Mouse (Mus musculus): ENCODE data around the gene Aak1. TPM values are rescaled to one million over a fixed set of nuclear protein-coding genes. Genes with fewer than 3 reads are reported as not detected.

The Aak1 gene
- polyA plus RNA-seq (2012; fragmentation: generic; extraction: Trizol), result 11.5 TPM

DNA sequence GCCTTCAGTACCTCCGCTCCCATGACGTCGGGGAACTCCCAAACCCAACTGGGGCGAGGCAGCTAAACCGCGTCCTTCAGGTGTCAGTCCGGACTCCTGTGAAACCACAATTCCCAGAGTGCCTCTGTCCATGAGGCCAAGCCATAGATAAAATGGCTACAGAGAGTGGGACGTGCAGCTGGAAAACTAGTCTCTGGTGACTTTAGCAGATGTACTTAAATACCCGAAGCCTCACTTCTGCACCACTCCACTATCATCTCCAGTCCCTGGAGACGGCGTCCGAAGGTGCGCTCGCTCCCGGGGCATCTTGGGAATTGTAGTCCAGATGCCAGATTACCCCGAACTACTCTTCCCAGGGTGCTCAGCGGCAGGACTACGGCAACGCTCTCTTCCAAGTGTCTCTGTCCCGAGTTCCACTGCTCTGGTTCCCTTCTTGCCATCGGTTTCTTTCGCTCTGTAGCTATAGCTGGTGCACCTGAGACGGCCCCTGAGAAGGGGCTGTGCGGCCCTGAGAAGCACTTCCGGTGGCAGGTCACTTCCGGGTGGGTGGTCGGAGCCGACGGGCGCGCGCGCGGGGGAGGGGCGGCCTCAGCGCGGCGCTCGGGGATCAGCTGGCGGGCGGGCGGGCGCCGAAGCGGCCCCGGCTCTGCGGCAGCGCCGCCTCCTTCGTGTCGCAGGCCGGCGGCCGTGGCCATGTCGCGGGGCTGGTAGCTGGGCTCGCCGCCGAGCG lies at the start of gene Aak1:
Aak1 (plus strand) TSS at position 603 of the 730 bp plus-strand sequence.
- no peaks in the 10 kb centered on the region for H3K27me3 ChIP-seq (ENCODE audit: control insufficient read depth, insufficient read depth, insufficient read length)
- H3ac ChIP-seq (ENCODE audit: control insufficient read depth, insufficient read length), result peak within 1 kb of the TSS; percentile 41
- no peak for TF ChIP-seq MAX (IDR thresholded peaks at IDR 0.05; ENCODE audit: low read depth)
- TF ChIP-seq POLR2AphosphoS2 (IDR thresholded peaks at IDR 0.05; ENCODE audit: insufficient read length, low read depth), result no peak
- no peak for TF ChIP-seq TCF3 (IDR thresholded peaks at IDR 0.05; ENCODE audit: insufficient read length, low read depth)
- TF ChIP-seq TCF12 (IDR thresholded peaks at IDR 0.05; ENCODE audit: insufficient read depth, poor library complexity, severe bottlenecking), result no peak
- TF ChIP-seq E2F4 (IDR thresholded peaks at IDR 0.05; ENCODE audit: insufficient read depth), result no peak
- TF ChIP-seq MYOD1 (IDR thresholded peaks at IDR 0.05; ENCODE audit: control insufficient read depth in 1 of 3, insufficient read length in 2 of 3, low read depth in 2 of 3), result peak in 1 of 3 experiments; percentile 5
- TF ChIP-seq SRF (IDR thresholded peaks at IDR 0.05; ENCODE audit: control insufficient read depth, insufficient read length, low read depth), result no peak
- TF ChIP-seq CEBPB (IDR thresholded peaks at IDR 0.05; ENCODE audit: insufficient read depth, poor library complexity, severe bottlenecking), result no peak
- peak in 1 of 3 experiments; percentile 44 for TF ChIP-seq MYOG (IDR thresholded peaks at IDR 0.05; ENCODE audit: control insufficient read depth in 1 of 3, insufficient read depth in 1 of 3, insufficient read length in 2 of 3, low read depth in 2 of 3)
- no peak for TF ChIP-seq REST (IDR thresholded peaks at IDR 0.05; ENCODE audit: insufficient read depth, insufficient read length)
- peak; percentile 65 for TF ChIP-seq POLR2A (IDR thresholded peaks at IDR 0.05; ENCODE audit: insufficient read length, low read depth)
- TF ChIP-seq USF1 (IDR thresholded peaks at IDR 0.05; ENCODE audit: low read depth), result no peak
- H3K79me2 ChIP-seq (ENCODE audit: control insufficient read depth, insufficient read depth), result peaks cover 42% of the 10 kb centered on the region
- peak within 1 kb of the TSS; percentile 78 for H3K4me3 ChIP-seq
- H3K4me2 ChIP-seq (ENCODE audit: low read depth), result peak within 1 kb of the TSS; percentile 98
- no peaks in the 10 kb centered on the region for H3K36me3 ChIP-seq (ENCODE audit: control insufficient read depth, insufficient read depth)

DNA sequence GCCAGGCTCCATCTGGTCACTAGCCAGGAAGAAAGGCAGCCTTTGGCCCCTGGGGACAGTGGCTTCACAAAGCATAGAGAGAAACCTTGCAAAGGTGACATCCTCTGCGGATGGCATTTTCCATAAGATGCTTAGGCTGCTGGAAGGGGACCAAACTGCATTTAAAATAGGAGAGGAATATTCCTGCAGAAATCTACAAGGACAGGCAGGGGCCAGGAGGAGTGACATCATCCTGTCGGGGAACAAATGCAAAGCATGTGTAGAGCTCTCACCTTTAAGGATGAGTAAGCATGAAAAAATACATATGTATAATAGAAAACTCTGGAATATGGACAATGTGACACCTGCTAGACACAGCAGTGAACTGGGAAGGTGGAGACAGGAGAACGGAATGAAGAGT lies 48.9 kb upstream of the Aak1 start:
- TF ChIP-seq POLR2AphosphoS2 (IDR thresholded peaks at IDR 0.05; ENCODE audit: insufficient read length, low read depth), result no peak
- no peak for TF ChIP-seq TCF12 (IDR thresholded peaks at IDR 0.05; ENCODE audit: insufficient read depth, poor library complexity, severe bottlenecking)
- TF ChIP-seq MAX (IDR thresholded peaks at IDR 0.05; ENCODE audit: low read depth), result no peak
- no peak for TF ChIP-seq REST (IDR thresholded peaks at IDR 0.05; ENCODE audit: insufficient read depth, insufficient read length)
- TF ChIP-seq POLR2A (IDR thresholded peaks at IDR 0.05; ENCODE audit: insufficient read length, low read depth), result no peak
- no peak for TF ChIP-seq TCF3 (IDR thresholded peaks at IDR 0.05; ENCODE audit: insufficient read length, low read depth)
- no peak for TF ChIP-seq USF1 (IDR thresholded peaks at IDR 0.05; ENCODE audit: low read depth)
- no peak for TF ChIP-seq CEBPB (IDR thresholded peaks at IDR 0.05; ENCODE audit: insufficient read depth, poor library complexity, severe bottlenecking)
- TF ChIP-seq MYOD1 (IDR thresholded peaks at IDR 0.05; ENCODE audit: control insufficient read depth in 1 of 3, insufficient read length in 2 of 3, low read depth in 2 of 3), result no peak
- no peak for TF ChIP-seq E2F4 (IDR thresholded peaks at IDR 0.05; ENCODE audit: insufficient read depth)
- no peak for TF ChIP-seq MYOG (IDR thresholded peaks at IDR 0.05; ENCODE audit: control insufficient read depth in 1 of 3, insufficient read depth in 1 of 3, insufficient read length in 2 of 3, low read depth in 2 of 3)
- no peak for TF ChIP-seq SRF (IDR thresholded peaks at IDR 0.05; ENCODE audit: control insufficient read depth, insufficient read length, low read depth)
- H3K27me3 ChIP-seq (ENCODE audit: control insufficient read depth, insufficient read depth, insufficient read length), result no peaks in the 10 kb centered on the region
- no peak overlapping the region for H3K4me2 ChIP-seq (ENCODE audit: low read depth)
- no peaks in the 10 kb centered on the region for H3K79me2 ChIP-seq (ENCODE audit: control insufficient read depth, insufficient read depth)
- no peak overlapping the region for H3K4me3 ChIP-seq
- no peak overlapping the region for H3ac ChIP-seq (ENCODE audit: control insufficient read depth, insufficient read length)
- H3K36me3 ChIP-seq (ENCODE audit: control insufficient read depth, insufficient read depth), result no peaks in the 10 kb centered on the region

GRCm38 (mm10) chr6:86801431-86801830 lies 47.9 kb upstream of the Aak1 start:
- no peaks in the 10 kb centered on the region for H3K79me2 ChIP-seq (ENCODE audit: control insufficient read depth, insufficient read depth)
- no peak overlapping the region for H3K4me3 ChIP-seq
- no peaks in the 10 kb centered on the region for H3K27me3 ChIP-seq (ENCODE audit: control insufficient read depth, insufficient read depth, insufficient read length)
- H3K4me2 ChIP-seq (ENCODE audit: low read depth), result no peak overlapping the region
- H3ac ChIP-seq (ENCODE audit: control insufficient read depth, insufficient read length), result no peak overlapping the region
- TF ChIP-seq CEBPB (IDR thresholded peaks at IDR 0.05; ENCODE audit: insufficient read depth, poor library complexity, severe bottlenecking) (no peak), MYOG (IDR thresholded peaks at IDR 0.05; ENCODE audit: control insufficient read depth in 1 of 3, insufficient read depth in 1 of 3, insufficient read length in 2 of 3, low read depth in 2 of 3) (no peak), E2F4 (IDR thresholded peaks at IDR 0.05; ENCODE audit: insufficient read depth) (no peak), REST (IDR thresholded peaks at IDR 0.05; ENCODE audit: insufficient read depth, insufficient read length) (no peak), MYOD1 (IDR thresholded peaks at IDR 0.05; ENCODE audit: control insufficient read depth in 1 of 3, insufficient read length in 2 of 3, low read depth in 2 of 3) (no peak), SRF (IDR thresholded peaks at IDR 0.05; ENCODE audit: control insufficient read depth, insufficient read length, low read depth) (no peak), POLR2AphosphoS2 (IDR thresholded peaks at IDR 0.05; ENCODE audit: insufficient read length, low read depth) (no peak), USF1 (IDR thresholded peaks at IDR 0.05; ENCODE audit: low read depth) (no peak), TCF12 (IDR thresholded peaks at IDR 0.05; ENCODE audit: insufficient read depth, poor library complexity, severe bottlenecking) (no peak), MAX (IDR thresholded peaks at IDR 0.05; ENCODE audit: low read depth) (no peak)
- H3K36me3 ChIP-seq (ENCODE audit: control insufficient read depth, insufficient read depth), result no peaks in the 10 kb centered on the region

DNA sequence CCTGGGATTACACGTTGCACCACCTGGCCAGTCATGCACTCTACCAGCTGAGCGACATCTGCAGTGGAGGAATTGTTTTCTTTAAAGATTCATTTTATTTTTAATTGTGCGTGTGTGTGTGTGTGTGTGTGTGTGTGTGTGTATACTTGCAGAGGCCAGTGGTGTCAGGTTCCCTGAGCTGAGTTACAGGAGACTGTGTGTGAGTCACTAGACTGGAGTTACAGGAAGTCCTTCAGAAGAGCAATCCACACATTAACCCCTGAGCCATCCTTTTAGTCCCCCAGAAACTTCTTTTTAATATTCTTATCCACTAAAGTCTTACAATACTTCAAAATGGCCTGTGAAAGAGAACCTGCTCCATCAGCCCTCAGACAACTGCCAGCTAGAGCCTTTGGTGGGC lies 44.7 kb upstream of the Aak1 start:
- Histone ChIP-seq H3K4me3 (no peak overlapping the region), H3K4me2 (ENCODE audit: low read depth) (no peak overlapping the region), H3K79me2 (ENCODE audit: control insufficient read depth, insufficient read depth) (no peaks in the 10 kb centered on the region), H3ac (ENCODE audit: control insufficient read depth, insufficient read length) (no peak overlapping the region), H3K27me3 (ENCODE audit: control insufficient read depth, insufficient read depth, insufficient read length) (no peaks in the 10 kb centered on the region), H3K36me3 (ENCODE audit: control insufficient read depth, insufficient read depth) (no peaks in the 10 kb centered on the region)
- TF ChIP-seq POLR2AphosphoS2 (IDR thresholded peaks at IDR 0.05; ENCODE audit: insufficient read length, low read depth), result no peak
- TF ChIP-seq TCF12 (IDR thresholded peaks at IDR 0.05; ENCODE audit: insufficient read depth, poor library complexity, severe bottlenecking), result no peak
- TF ChIP-seq REST (IDR thresholded peaks at IDR 0.05; ENCODE audit: insufficient read depth, insufficient read length), result no peak
- no peak for TF ChIP-seq USF1 (IDR thresholded peaks at IDR 0.05; ENCODE audit: low read depth)
- no peak for TF ChIP-seq TCF3 (IDR thresholded peaks at IDR 0.05; ENCODE audit: insufficient read length, low read depth)
- TF ChIP-seq CEBPB (IDR thresholded peaks at IDR 0.05; ENCODE audit: insufficient read depth, poor library complexity, severe bottlenecking), result no peak
- no peak for TF ChIP-seq MAX (IDR thresholded peaks at IDR 0.05; ENCODE audit: low read depth)
- no peak for TF ChIP-seq SRF (IDR thresholded peaks at IDR 0.05; ENCODE audit: control insufficient read depth, insufficient read length, low read depth)
- TF ChIP-seq MYOG (IDR thresholded peaks at IDR 0.05; ENCODE audit: control insufficient read depth in 1 of 3, insufficient read depth in 1 of 3, insufficient read length in 2 of 3, low read depth in 2 of 3), result no peak
- TF ChIP-seq POLR2A (IDR thresholded peaks at IDR 0.05; ENCODE audit: insufficient read length, low read depth), result no peak
- TF ChIP-seq MYOD1 (IDR thresholded peaks at IDR 0.05; ENCODE audit: control insufficient read depth in 1 of 3, insufficient read length in 2 of 3, low read depth in 2 of 3), result no peak
- no peak for TF ChIP-seq E2F4 (IDR thresholded peaks at IDR 0.05; ENCODE audit: insufficient read depth)
